Mouse (Mus musculus) heart, embryonic 13.5 days (tissue): ENCODE measurements around the gene Gpr139. TPM values are rescaled to one million over a fixed set of nuclear protein-coding genes. Genes with fewer than 3 reads are reported as not detected.

ENCODE experiments used
- ATAC-seq: fragments of 200-750 bp; cut with Nextera tagmentation; 2 replicates; pipeline ENCODE4 v1.8.0; 2017; ENCODE audit warnings: moderate TSS enrichment; ENCODE audit not compliant: insufficient number of reproducible peaks, low FRiP score, low TSS enrichment; ENCODE audit errors: extremely low read depth
- H3K27ac ChIP-seq: fragments of 300-500 bp; sonication (generic); replicated peaks from 2 replicates; pipeline ENCODE4 v1.5.1; 2015; ENCODE audit warnings: moderate library complexity, mild to moderate bottlenecking, inconsistent platforms
- H3K27me3 ChIP-seq: fragments of 300-500 bp; sonication (generic); replicated peaks from 2 replicates; pipeline ENCODE4 v1.6.1; 2015; ENCODE audit warnings: mild to moderate bottlenecking, inconsistent platforms
- H3K36me3 ChIP-seq: fragments of 300-500 bp; sonication (generic); 2 replicates; pipeline ENCODE4 v1.6.1; 2015; ENCODE audit warnings: mild to moderate bottlenecking, inconsistent platforms
- H3K4me1 ChIP-seq: fragments of 300-500 bp; sonication (generic); 2 replicates; pipeline ENCODE4 v1.6.1; 2015; ENCODE audit warnings: inconsistent platforms
- H3K4me2 ChIP-seq: fragments of 300-500 bp; sonication (generic); 2 replicates; pipeline ENCODE4 v1.6.1; 2015; ENCODE audit warnings: inconsistent platforms, mild to moderate bottlenecking, moderate library complexity
- H3K4me3 ChIP-seq: fragments of 300-500 bp; sonication (generic); 2 replicates; pipeline ENCODE4 v1.5.1; 2015; ENCODE audit warnings: moderate library complexity, mild to moderate bottlenecking, inconsistent platforms
- H3K9ac ChIP-seq: fragments of 300-500 bp; sonication (generic); 2 replicates; pipeline ENCODE4 v1.6.1; 2015; ENCODE audit warnings: inconsistent platforms, mild to moderate bottlenecking, moderate library complexity
- H3K9me3 ChIP-seq: fragments of 300-500 bp; sonication (generic); 2 replicates; pipeline ENCODE4 v1.6.1; 2016; ENCODE audit warnings: inconsistent platforms
- WGBS: fragments of 180-500 bp; shearing (Covaris S2); methylation state at CpG from one replicate; pipeline ENCODE4 v1.1.7; 2015; ENCODE audit warnings: mixed read lengths; 5-methylcytosine and 5-hydroxymethylcytosine counted together
- polyA plus RNA-seq: library from polyadenylated mRNA; unstranded; fragments of >200 nt; fragmentation: Nextera tagmentation; extraction: Ambion mirVana; gene quantifications from 2 replicates; pipeline ENCODE4 v1.2.1, GENCODE M21; 2015

Gpr139 gene
- polyA plus RNA-seq: not detected in 2 replicates

GRCm38 (mm10) chr7:119184341-119185143, at the start of gene Gpr139:
Gene Gpr139 (minus strand): TSS chr7:119184603.
- Histone ChIP-seq H3K4me1 (peaks cover 9% of the 10 kb centered on the region; the same call in 1 of the 2 replicates), H3K27ac (no peak within 1 kb of the TSS), H3K4me2 (peak within 1 kb of the TSS; percentile 79), H3K9me3 (no peaks in the 10 kb centered on the region), H3K27me3 (peaks cover 78% of the 10 kb centered on the region), H3K4me3 (peak within 1 kb of the TSS; percentile 55), H3K9ac (peak within 1 kb of the TSS; percentile 51), H3K36me3 (no peaks in the 10 kb centered on the region)
- WGBS: under 1% methylated on average over 46 of the region's 47 CpGs
- peak; percentile 30 for ATAC-seq

- H3K9ac ChIP-seq: no peak overlapping the region
- H3K27me3 ChIP-seq: no peaks in the 10 kb centered on the region
- H3K4me1 ChIP-seq: no peaks in the 10 kb centered on the region
- H3K36me3 ChIP-seq: no peaks in the 10 kb centered on the region
- H3K4me3 ChIP-seq: no peak overlapping the region
- WGBS: 54% methylated on average over 3 of the region's 3 CpGs
- no peaks in the 10 kb centered on the region for H3K9me3 ChIP-seq
- H3K27ac ChIP-seq: no peak overlapping the region
- no peak overlapping the region for H3K4me2 ChIP-seq
- ATAC-seq: no peak
Observed at GRCm38 (mm10) chr7:119230971-119231370, 46.6 kb upstream of the Gpr139 start.

DNA sequence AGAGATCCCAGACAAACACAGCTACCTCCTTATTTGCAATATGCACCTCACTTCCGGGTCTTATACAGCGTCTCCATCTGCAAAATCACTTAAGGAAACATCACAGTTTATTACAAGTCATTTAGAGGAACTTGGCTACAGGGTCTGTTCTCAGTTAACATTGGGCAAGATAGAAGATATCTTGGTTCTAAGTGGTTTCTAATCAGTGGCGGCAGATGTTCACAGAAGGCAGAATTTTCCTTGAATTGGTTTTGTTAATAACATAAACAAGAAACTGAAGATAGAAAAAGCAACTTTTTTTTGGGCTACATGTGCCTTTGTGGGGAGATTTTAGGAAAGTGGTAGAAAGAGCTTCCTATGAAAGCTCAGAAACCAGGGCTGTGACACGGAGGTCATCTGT, 38.3 kb upstream of the Gpr139 start:
- 68% methylated on average over 4 of the region's 4 CpGs for WGBS
- no peaks in the 10 kb centered on the region for H3K27me3 ChIP-seq
- no peaks in the 10 kb centered on the region for H3K4me1 ChIP-seq
- H3K4me3 ChIP-seq: no peak overlapping the region
- no peak overlapping the region for H3K27ac ChIP-seq
- H3K9me3 ChIP-seq: no peaks in the 10 kb centered on the region
- no peak overlapping the region for H3K9ac ChIP-seq
- no peaks in the 10 kb centered on the region for H3K36me3 ChIP-seq
- H3K4me2 ChIP-seq: no peak overlapping the region
- ATAC-seq: no peak

DNA sequence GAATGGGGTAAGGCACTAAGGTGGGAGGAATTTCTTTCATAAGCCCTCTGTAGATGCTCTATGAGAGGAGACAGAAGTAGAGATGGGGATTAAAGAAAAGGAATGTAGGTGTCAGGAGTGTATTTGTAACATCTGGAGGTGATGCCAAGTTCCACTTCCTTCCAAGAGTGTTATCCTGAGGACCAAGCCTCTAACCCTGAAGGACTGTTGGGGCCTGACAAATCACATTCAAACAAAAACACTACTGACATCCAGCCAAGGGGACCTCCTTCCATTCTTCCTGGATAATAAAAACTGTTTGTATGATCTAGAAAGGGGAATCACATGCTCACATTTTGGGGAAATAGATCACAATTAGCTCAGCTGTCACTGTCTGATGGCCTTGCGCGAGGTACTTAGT, 34.7 kb upstream of the Gpr139 start:
- H3K9me3 ChIP-seq: no peaks in the 10 kb centered on the region
- WGBS: 86% methylated on average over 2 of the region's 2 CpGs
- no peak overlapping the region for H3K9ac ChIP-seq
- no peak overlapping the region for H3K27ac ChIP-seq
- H3K4me1 ChIP-seq: no peaks in the 10 kb centered on the region
- no peaks in the 10 kb centered on the region for H3K36me3 ChIP-seq
- no peaks in the 10 kb centered on the region for H3K27me3 ChIP-seq
- H3K4me3 ChIP-seq: no peak overlapping the region
- H3K4me2 ChIP-seq: no peak overlapping the region
- no peak for ATAC-seq

GRCm38 (mm10) chr7:119207251-119207650, 22.8 kb upstream of the Gpr139 start:
- Histone ChIP-seq H3K4me1 (no peaks in the 10 kb centered on the region), H3K36me3 (no peaks in the 10 kb centered on the region), H3K4me3 (no peak overlapping the region), H3K9me3 (no peaks in the 10 kb centered on the region), H3K4me2 (no peak overlapping the region), H3K9ac (no peak overlapping the region), H3K27ac (no peak overlapping the region), H3K27me3 (no peaks in the 10 kb centered on the region)
- WGBS: 62% methylated on average over 3 of the region's 3 CpGs
- ATAC-seq: no peak

DNA sequence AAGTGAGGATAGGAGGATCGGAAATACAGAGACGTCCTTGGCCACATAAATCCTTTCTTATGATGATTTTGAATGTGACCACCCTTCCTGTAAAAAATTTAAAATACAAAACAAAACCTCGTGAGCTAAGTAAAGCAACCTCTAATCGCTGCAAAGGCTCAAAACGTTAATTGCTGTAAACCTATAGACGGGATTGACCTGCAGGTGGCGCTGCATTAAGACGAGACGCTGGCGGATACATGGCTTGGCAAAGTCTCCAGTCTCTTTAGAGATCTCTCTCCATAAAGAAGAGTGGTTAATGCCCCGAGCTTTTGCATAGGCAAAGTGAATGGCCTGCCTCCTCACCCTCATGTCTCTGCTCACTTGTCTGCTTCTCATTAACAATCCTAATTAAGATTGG, 2.0 kb upstream of the Gpr139 start:
- WGBS: 14% methylated on average over 11 of the region's 11 CpGs
- Histone ChIP-seq H3K4me3 (no peak overlapping the region), H3K27me3 (peaks cover 69% of the 10 kb centered on the region), H3K9ac (no peak overlapping the region), H3K4me1 (peaks cover 9% of the 10 kb centered on the region; the same call in 1 of the 2 replicates), H3K4me2 (no peak overlapping the region), H3K36me3 (no peaks in the 10 kb centered on the region), H3K27ac (no peak overlapping the region), H3K9me3 (no peaks in the 10 kb centered on the region)
- ATAC-seq: no peak

DNA sequence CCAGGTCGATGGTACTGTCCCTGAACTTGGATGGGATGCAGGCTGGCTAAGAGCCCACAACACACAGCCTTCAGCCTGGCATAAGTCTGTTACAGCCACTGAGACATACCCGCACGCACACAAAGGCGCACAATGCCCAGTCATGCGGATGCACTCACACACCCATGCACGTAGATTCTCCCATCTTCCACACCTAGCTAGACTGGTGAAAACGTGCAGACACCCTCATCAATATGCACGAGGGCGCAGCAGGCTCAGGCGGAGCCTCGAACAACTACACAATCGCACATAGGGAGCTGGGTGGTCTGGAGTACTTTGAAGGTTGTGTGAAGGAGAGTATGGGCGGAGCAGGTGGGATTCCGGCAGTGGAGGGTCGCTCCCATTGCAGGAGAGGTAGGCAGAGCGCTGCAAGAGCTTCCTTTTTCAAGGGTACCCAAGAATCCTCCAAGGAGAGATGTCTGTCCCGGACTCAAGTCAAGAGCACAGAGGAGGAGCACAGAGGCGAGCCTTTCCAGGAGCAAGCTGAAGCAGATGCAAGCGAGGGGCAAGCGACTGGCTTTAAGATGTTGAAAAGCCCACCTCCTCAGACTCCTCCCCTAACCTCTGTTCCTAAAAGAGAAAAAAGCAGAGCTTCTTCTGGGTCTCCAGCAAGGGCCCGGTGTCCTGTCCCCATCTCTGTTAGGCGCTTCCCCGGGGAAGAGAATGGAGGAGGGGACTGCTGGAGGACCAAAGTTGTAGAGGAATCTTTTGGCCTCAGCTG, 958 bp upstream of the Gpr139 start:
- 4% methylated on average over 23 of the region's 23 CpGs for WGBS
- Histone ChIP-seq H3K4me2 (peak overlapping the region; percentile 79), H3K4me3 (peak overlapping the region; percentile 55), H3K9ac (no peak overlapping the region), H3K27ac (no peak overlapping the region), H3K4me1 (peaks cover 9% of the 10 kb centered on the region; the same call in 1 of the 2 replicates), H3K27me3 (peaks cover 78% of the 10 kb centered on the region), H3K36me3 (no peaks in the 10 kb centered on the region), H3K9me3 (no peaks in the 10 kb centered on the region)
- ATAC-seq: no peak

DNA sequence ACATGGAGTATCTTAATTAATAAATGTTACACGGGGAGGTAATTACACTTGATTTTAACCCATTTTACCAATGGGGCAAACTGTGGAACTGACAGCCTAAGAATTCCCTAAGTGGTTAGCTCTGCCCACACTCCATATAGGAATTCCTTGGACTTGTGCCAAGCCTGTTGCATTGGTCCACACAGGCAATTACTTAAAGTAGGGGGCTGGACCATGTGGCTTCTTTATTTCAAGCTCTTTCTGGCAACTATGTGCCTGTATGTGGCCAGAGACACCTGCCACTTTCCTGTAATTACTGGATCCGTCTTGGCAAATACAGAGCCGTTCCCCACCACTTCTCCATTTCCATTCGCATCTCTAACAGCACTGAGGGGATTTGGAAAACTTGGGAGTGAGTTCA, 3.4 kb downstream of the Gpr139 start:
- Histone ChIP-seq H3K9ac (no peak overlapping the region), H3K36me3 (no peaks in the 10 kb centered on the region), H3K4me1 (peaks cover 9% of the 10 kb centered on the region; the same call in 1 of the 2 replicates), H3K4me2 (no peak overlapping the region), H3K4me3 (no peak overlapping the region), H3K27me3 (peaks cover 56% of the 10 kb centered on the region), H3K9me3 (no peaks in the 10 kb centered on the region), H3K27ac (no peak overlapping the region)
- WGBS: 58% methylated on average over 4 of the region's 4 CpGs
- no peak for ATAC-seq

DNA sequence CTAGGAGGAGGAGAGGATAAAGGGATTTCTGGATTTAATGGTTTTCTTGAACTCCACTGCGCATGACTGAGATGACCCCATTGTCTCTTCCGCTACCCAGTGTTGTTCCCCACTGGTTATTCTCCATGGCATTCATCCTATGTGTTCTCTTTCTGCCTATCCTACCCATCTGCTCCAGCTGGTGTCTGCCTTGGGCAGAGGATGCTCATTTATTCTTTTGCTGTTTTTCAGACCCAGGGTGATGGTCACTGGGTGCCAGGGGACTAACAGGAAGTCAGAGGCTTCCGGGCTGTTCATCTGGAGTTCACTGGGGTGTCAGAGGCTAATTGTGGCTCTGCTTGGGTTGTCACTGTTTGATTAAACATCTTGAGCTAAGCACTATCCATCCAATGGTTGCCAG, 24.4 kb downstream of the Gpr139 start:
- no peaks in the 10 kb centered on the region for H3K27me3 ChIP-seq
- no peaks in the 10 kb centered on the region for H3K36me3 ChIP-seq
- no peak overlapping the region for H3K9ac ChIP-seq
- H3K27ac ChIP-seq: no peak overlapping the region
- ATAC-seq: no peak
- H3K9me3 ChIP-seq: no peaks in the 10 kb centered on the region
- H3K4me2 ChIP-seq: no peak overlapping the region
- H3K4me1 ChIP-seq: no peaks in the 10 kb centered on the region
- WGBS: 86% methylated on average over 3 of the region's 3 CpGs
- no peak overlapping the region for H3K4me3 ChIP-seq

GRCm38 (mm10) chr7:119111771-119112170, 72.6 kb downstream of the Gpr139 start:
- no peak overlapping the region for H3K4me2 ChIP-seq

GRCm38 (mm10) chr7:119105878-119106277, 78.5 kb downstream of the Gpr139 start:
- Histone ChIP-seq H3K27me3 (no peaks in the 10 kb centered on the region), H3K36me3 (no peaks in the 10 kb centered on the region), H3K9ac (no peak overlapping the region), H3K4me1 (no peaks in the 10 kb centered on the region), H3K4me2 (no peak overlapping the region), H3K27ac (no peak overlapping the region), H3K9me3 (no peaks in the 10 kb centered on the region), H3K4me3 (no peak overlapping the region)
- WGBS: 66% methylated on average over 4 of the region's 4 CpGs
- ATAC-seq: no peak

More at GRCm38 (mm10) chr7:119111771-119112170, 72.6 kb downstream of the Gpr139 start:
- Histone ChIP-seq H3K4me3 (no peak overlapping the region), H3K27me3 (no peaks in the 10 kb centered on the region), H3K27ac (no peak overlapping the region), H3K36me3 (no peaks in the 10 kb centered on the region), H3K9ac (no peak overlapping the region), H3K9me3 (no peaks in the 10 kb centered on the region), H3K4me1 (no peaks in the 10 kb centered on the region)
- WGBS: 61% methylated on average over 8 of the region's 8 CpGs
- ATAC-seq: no peak
